Mouse (Mus musculus) MEL-GATA-1-ER (cell line): ENCODE data around the gene Stat5b.

Source experiments
- DNase-seq: peaks from one replicate; pipeline ENCODE4 v3.0.0-alpha.2; 2012; ENCODE audit warnings: low read depth; ENCODE audit errors: extremely low read depth

Stat5b gene

DNA sequence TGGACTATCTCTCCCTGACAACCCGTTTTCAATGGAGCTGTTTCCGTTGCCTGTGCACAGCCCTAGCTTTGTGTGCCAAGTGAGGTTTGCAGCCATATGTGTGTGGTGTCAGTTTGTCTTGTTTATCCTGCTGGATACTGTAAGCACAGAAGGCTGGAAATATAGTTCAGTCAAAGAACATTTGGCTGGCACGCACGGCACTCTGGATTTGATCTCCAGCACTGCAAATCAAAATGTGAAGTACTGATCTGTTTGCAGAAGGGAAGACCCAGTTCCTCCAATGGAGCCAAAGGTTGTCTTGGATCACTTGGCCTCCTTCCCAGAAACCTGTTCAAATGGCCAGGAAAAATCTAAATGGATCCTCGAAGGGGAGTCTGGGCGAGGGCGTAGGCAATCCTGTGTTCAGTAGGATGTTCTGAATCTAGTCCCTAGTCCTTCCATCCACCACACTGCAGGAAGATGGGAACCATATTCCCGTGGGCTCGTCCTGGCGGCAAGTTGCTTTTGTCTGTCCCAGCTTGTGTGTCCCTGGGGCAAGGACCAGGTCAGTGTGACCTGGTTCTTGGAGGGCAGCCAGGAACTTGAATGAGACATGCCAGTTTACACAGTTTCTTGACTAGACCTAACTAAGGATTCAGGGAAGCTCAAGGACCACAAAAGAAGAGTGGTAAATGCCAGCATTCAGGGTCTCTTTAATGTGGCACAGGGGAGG lies 19.9 kb upstream of the Stat5b start:
- no peak for DNase-seq

DNA sequence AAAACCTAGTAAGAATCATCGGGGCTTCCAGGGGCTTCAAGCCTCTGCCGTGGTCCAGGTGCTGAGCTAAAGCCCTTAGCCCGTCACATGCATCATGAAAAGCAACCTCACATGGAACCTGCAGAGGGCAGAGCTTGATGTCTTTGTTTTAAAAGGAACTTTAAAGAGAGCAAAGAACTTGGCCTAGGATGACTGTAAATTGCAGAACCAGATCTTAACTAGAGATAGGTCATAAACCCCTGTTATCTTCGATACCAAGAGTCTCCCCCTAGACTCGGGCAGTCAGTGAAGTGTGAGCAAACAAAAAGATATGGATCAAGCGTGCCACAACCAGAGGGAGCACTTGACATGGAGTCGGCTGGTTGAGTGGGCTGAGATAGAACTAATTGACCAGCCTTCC lies 15.1 kb upstream of the Stat5b start:
- DNase-seq: no peak

DNA sequence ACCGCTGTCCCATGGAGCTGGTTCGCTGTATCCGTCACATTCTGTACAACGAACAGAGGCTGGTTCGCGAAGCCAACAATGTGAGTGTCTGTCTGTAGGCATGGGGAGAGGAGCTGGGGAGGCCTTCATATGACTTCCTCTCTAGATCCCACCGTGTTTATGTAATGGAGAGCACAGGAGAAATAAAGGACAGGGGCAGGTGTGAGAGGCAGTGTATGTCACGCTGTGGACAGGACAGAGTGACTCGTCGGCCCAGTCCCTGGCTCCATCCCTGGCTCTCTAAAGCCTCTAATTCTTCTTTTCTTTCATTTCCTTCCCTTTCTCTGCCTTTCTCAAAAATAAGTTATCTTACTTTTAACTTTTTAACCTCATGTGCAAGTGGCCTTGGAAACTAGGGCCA lies 12.6 kb upstream of the Stat5b start:
- no peak for DNase-seq

DNA sequence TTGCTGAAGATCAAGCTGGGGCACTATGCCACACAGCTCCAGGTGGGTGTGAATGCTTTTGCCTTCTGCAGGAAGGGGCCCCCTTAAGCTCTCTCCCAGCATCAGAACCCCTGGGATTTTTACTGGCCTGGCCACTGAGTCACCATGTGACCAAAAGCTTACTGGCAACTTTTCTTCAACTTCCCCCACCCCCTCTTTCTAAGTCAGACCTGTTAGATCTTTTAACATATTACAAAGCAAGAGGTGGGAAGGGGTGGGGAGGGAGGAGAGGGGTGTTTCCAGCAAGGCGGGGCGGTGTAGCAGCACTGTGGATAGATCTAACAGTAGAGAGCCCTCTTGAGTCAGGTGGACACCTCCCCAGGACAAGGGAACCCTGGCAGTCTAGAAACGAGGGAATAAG lies 11.3 kb upstream of the Stat5b start:
- no peak for DNase-seq

DNA sequence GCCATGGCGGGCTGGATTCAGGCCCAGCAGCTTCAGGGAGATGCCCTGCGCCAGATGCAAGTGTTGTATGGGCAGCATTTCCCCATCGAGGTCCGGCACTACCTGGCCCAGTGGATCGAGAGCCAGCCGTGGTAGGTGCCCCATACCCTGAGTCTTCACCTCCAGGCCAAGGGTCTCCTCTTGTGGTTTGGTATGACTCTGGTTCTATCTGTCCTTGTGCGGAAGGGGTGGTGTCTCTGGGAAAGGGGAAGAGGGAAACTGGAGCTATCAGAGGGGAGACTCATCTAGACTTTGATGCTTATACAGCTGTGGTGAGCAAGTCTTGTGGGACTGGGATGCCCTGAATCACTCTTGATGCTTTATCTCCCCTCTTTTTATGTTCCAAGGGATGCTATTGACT lies 10.8 kb upstream of the Stat5b start:
- peak; percentile 74 for DNase-seq

DNA sequence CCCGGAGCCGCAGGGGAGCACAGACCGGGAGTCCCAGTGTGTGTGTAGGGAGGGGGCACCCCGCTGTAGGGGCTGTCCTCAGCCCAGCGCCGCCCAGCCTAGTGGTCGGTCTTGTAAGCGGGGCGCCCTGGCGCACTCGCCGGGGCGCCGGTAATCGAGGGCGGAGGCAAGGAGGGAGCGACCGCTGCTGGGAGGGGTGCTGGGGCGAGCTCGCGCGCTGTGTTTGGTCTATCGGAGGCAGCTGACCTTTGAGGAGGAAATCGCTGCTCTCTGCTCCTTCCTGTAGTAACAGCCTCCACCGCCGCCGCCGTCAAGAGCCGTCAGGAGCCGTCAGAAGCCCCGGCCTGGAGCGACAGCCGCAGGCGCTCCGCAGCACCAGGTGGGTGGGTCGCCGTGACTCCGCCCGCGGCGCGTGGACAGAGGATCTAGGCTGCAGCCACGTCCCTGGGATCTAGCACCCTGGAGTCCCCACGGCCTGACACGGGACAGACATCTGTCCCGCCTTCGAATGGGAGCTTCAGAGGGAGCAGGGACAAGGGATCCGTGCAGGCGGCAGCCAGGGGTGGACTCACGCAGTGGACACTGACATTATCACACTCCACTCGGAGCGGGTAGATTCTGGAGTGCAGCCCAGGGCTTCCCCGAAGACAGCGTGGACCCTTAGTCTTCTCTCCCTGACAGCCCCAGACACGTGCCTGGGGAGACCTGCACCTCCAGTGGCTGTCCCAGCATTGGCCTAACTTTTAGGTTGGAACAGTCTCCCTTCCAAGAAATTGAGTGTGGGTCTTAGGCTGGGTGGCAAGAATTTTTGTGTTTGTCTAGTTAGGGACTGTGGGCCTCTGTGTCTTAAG lies 9.9 kb upstream of the Stat5b start:
- peak; percentile 81 for DNase-seq

DNA sequence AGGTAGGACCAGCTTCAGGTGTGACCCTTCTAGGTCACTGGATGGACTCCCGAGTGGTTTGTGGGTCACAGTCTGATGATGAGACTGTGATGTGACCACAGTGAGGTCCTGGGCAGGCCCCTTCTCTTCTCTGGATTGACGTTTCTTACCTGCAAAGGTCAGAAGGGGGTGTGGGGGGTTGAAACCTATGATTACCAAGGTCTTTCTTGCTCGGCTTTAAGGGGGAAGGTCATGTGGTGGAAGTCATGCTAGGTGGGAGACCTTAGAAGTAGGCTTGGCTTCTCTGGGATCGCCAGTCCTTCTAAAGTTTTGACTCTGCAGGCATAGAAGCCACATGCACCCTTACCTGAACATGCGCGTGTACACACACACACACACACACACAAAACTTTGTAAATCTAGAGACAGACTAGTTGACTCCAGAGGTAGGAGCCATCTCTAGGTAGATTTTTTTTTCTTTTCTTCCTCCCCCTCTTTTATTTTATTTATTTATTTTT lies 9.1 kb upstream of the Stat5b start:
- DNase-seq: no peak

DNA sequence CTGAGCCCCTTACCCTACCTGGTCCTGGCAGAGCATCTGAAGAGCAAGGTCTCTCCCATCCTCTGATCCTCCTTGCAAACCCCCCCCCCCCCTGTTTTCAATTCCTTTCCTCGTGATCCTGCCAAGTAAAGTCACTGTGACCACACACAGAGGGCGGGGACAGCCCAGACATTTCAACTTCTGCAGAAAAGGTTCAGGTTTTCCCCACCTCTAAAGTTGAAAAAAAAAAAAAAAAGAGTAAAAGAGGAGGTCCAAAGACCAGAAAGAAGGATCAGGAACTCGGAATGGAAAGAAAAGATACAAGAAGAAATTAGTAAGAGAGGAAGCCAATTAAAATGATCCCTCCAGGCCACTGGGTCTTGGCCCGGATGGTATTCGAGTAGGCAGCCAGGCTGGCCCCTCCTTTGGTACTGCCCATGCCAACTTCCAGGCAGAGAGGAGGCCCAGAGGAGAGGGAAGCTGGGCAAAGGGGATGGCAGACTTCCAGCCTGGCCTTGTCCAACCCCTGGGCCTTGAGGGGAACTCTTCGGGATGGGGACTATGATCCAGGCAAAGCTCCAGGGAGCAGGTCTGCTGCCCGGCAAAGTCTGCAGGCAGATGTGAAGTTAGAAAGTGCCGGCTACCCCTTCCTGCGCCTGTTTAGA lies 8.5 kb upstream of the Stat5b start, which contains the start of gene Stat5a:
Stat5a (plus strand) TSS at position 417 of the 644 bp plus-strand sequence.
- no peak for DNase-seq

DNA sequence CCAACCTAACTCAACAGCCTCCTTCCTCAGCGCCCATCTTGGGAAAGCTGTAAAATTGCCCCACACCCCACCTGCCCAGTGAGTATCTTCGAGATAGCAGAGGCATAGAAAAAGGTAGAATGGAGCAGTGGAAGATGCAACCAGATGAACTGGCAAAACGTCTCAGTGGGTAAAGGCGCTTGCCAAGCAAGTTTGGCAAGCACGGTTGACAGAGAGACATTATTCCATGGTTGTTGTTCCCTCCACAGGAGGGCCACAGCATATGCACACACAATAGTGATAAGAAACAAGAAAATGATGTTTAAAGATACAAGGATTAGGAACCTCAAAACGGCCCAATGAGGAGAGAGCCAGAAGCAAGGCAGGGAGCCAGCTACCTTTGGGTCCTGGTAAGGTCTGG lies 7.4 kb upstream of the Stat5b start:
- no peak for DNase-seq

DNA sequence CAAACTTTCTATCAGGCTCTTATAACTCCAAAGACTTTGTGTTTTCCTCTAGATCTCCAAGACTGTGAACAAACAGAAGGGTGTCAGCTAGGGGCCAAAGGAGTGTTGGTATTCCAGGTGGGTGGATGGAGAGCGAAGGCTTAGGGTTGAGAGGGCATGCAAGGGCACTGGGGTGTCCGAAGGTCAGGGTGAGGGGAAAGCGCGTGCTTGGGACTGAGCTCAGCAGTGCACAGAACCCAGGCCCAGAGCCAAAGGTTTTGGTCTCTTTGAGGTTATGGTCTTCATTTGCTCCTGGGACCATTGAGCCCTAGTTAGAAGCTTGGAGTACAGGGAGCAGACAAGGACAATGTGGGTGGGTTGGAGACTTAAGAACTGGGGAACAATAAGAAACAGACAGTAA lies 4.7 kb upstream of the Stat5b start:
- DNase-seq: no peak

DNA sequence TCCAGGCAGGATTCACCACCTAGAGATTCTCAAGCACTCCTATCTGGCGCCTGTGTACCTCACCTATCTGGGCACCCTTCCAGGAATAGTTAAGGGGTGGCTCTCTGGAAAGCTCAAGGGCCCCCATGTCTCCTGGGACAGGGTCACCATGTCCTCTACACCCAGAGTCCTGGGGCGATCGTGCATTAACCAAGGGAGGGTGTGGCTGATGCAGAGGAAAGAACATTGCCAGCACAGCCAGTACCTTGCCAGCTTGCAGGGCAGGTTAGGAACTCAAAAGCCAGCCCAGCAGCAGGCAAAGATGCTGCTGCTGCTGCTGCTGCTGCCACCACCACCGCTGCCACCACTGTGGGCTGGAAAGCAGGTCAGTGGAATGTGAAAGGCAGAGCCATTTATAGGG lies 3.7 kb upstream of the Stat5b start:
- DNase-seq: no peak

DNA sequence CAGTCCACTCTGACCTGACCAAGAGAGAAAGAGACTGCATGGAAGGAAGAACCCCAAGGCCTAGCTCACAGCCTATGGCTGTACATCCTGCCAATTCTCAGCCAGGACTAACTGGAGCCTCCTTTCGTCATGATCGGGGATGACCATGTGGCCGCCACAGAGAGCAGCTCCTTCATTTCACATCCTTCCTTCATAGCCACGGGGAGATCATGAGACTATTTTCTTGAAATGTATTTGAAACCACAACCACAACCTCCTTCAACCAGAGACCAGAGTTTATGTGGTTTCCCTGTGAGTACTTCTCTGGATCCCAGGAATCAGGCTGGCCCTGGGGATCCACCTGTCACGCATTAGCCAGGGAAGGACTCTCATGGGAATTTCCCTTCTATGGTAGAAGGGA lies 2.5 kb upstream of the Stat5b start:
- DNase-seq: no peak

DNA sequence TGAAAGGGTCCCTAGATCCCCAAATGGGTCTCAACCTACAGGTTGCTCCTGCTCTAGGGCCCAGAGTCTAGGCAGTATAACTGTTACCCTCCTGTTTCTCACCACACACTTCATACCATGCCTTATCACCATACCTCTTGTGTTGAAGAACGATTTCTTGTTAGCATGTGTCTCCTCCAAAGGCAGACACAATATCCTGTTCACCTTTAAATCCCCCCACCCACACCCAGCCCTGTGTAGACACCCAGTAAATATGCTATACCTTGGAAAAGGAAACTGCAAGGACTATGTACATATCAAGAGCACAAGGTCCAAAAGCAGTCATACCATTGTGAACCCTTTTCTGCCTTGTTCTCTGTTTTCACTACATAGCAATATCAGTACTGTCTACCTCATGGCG lies 1.6 kb upstream of the Stat5b start:
- DNase-seq: no peak

DNA sequence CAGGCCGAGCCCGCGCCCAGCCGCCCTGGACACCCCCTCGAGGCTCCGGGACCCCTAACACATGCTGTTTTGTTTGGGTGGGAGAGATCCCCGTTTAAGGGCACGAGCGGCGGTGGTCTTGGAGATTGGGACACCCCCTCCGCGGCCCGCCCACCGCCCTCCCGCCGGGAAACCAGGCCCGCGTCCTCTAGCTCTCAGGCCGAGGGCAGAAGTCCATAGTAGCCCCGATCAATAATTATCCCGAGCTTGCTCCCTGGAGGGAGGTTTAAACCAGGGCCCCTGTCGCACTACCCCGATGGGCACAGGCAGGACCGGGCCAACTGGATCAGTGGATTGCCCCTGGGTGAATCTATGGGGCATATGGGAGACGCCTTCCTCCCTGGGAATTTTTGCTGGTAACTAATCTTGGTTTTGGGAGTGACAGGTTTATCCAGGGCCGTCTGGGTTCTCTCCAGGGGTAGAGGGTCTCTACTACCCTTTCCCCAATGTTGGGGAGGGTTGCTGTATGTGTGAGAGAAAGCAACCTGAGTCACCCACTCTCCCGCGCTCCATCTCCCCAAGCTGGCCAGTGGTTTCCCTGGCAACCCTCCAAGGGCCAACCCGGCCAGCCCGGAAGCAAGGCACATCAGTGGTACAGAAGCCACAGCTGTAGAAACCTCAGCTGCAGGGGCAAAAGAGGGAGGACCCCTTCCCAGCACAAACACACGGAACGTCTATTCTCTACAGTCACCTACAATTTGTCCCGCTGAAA lies 429 bp upstream of the Stat5b start:
- no peak for DNase-seq

DNA sequence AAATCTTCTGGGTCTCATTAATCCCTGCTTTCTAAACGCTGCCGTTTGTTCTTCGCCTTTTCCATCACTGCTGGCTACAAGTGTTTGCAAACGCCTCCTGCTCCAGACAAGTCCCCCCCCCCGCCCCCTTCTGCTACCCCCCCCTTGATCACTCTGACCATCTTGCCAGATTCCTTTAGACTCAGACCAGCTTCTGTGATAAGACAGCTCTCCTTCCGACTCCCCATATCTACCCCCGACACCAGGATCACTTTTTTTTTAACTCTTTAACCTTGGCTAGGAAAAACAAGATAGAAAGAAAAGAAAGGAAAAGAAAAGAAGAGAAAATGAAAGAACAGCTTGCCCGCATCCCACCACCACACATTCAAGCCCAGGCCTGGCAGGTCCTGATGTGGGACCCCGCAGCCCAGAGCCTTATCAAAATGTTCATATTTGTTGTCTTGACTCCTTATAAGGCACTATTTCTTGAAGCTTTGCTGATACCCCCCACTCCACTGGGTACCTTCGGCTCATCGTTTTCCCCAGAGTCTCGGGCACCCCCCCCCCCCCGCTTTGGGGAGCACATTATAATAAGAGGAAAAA lies 977 bp downstream of the Stat5b start:
- DNase-seq: no peak

DNA sequence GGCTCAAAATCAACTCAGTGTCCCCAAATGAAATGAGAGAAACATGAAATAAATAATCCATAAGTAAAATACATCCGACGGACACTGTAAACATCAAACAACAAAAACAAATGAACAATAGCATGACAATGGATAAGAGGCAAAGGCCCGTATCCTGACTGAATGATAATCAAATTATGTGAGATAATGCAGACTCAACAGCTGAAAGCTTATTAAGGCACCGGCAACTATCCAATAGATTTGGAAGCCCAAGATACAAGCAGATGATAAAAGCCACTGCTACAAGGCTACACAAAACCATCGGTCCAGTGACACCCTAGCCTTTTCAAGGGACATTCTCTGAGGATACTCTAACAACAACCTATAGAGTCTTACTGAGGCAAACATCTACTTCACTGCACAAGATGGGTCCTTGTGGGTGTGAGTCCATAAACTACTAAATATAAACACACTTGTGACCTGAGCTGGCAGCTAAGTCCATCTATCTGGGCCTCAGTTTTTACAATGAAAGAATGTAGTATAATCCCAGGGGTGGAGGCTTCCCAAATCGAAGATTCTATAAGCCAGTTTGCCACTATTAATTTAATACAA lies 1.6 kb downstream of the Stat5b start:
- no peak for DNase-seq

DNA sequence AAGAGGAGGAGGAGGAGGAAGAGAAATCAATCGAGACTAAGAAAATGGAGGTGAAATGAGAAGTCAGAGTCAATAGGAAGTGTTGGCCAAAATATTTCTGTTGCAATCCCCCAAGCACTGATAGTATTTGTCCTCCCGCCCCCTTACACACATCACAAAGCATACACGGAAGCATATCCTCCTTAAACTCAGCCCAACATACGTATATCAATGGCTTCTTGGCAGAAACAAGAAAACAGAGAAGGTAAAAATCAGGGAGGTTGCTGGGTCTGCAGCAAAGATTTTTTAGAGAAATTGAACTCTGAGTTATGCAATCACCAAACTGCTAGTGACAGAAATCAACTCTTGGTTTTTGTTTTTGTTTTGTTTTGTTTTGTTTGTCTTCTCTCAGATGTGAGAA lies 2.4 kb downstream of the Stat5b start:
- no peak for DNase-seq

DNA sequence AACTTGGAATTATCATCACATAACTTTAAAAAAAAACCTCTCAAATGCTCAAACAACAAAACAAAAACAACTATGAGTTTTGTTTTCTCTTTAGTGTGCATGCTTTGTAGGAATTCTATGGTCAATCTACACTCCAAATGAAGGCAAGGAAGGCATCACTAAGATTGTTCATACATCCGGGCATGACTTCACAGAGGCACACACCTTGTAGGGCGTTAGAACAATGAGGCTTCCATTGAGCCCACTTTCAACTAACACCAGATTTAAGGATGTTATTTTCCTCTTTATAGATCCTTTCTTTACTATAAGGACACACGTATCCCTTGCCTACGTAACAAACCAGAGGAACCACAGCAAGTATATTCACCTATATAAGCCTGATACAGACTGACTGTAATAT lies 3.0 kb downstream of the Stat5b start:
- DNase-seq: no peak

DNA sequence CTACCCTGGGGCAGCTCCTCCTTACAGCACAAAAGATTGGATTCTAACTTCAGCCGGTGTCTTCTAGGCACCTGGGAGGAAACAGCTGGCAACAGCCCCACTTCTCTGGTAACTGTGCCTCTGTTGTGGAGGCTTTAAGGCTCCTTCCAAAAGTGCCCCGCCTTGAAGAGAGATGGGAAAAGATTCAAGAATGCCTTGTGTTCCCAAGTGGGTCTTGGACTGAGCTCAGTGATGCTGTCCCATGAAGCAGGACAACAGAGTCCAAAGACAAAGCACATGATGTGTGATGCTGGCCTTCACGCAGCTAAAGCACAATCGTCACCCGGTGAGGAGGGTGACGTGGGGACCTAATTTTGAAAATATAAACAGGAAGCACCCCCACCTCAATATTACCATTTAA lies 4.7 kb downstream of the Stat5b start:
- no peak for DNase-seq

DNA sequence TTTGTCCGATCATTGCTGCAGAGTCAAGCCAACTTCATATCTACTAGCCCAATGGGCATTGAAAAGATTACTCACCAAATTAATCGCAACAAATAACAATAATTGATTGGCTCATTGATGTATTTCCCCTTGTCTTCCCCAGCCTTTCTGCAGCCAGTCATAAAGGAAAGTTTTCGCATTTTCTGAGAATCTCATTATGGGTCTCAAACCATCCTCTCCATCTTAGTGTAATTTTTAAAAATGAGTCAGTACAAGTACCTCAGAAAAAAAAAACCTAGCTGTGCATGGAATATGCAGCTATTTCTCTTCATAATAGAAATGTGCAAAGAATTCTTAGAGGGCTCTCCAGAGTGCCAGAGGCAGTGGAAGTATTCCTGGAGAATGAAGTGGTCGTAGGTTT lies 6.4 kb downstream of the Stat5b start:
- no peak for DNase-seq
